Mouse (Mus musculus) spleen, adult 2 months (tissue): ENCODE results near the gene Cd44. TPM values are rescaled to one million over a fixed set of nuclear protein-coding genes. Genes with fewer than 3 reads are reported as not detected.

Experiments used
- DNase-seq, 2 experiments: peaks; one replicate each; pipeline versions ENCODE4 v3.0.0 to v3.0.0-alpha.2; 2012 to 2021; ENCODE audit warnings: low spot score in 2 of 2, low read depth in 1 of 2
- H3K27ac ChIP-seq: fragments of 200-500 bp; 2 replicates; pipeline ENCODE4 v1.5.1; 2012; ENCODE audit warnings: low read length, inconsistent platforms; ENCODE audit not compliant: insufficient read depth
- H3K27me3 ChIP-seq: fragments of 200-500 bp; 2 replicates; pipeline ENCODE4 v1.6.1; 2012; ENCODE audit warnings: mild to moderate bottlenecking, moderate library complexity, low read length, inconsistent platforms; ENCODE audit not compliant: control insufficient read depth, insufficient read depth
- H3K36me3 ChIP-seq: fragments of 200-500 bp; 2 replicates; pipeline ENCODE4 v1.6.1; 2012; ENCODE audit warnings: mild to moderate bottlenecking, low read length, inconsistent platforms; ENCODE audit not compliant: control insufficient read depth, insufficient read depth
- H3K4me1 ChIP-seq: fragments of 200-500 bp; 2 replicates; pipeline ENCODE4 v1.6.1; 2011; ENCODE audit warnings: inconsistent platforms; ENCODE audit not compliant: control insufficient read depth, insufficient read depth, insufficient read length
- H3K4me3 ChIP-seq: fragments of 200-500 bp; 2 replicates; pipeline ENCODE4 v1.5.1; 2011; ENCODE audit warnings: mild to moderate bottlenecking, inconsistent platforms; ENCODE audit not compliant: insufficient read depth, insufficient read length; ENCODE audit errors: extremely low read depth
- CTCF ChIP-seq: fragments of 200-500 bp; IDR thresholded peaks from 2 replicates; pipeline ENCODE4 v1.5.1; 2011; ENCODE audit warnings: mild to moderate bottlenecking, inconsistent platforms; ENCODE audit not compliant: insufficient read depth, insufficient read length, insufficient replicate concordance; ENCODE audit errors: extremely low read depth
- POLR2A ChIP-seq: fragments of 200-500 bp; IDR thresholded peaks from 2 replicates; pipeline ENCODE4 v1.6.1; 2011; ENCODE audit warnings: low read depth, low read length, inconsistent platforms
- WGBS: fragments of 180-500 bp; shearing (Covaris S2); methylation state at CpG from one replicate; pipeline ENCODE4 v1.1.7; 2018; 5-methylcytosine and 5-hydroxymethylcytosine counted together
- polyA plus RNA-seq: library from polyadenylated mRNA; depleted of rRNA; stranded (reverse); fragments of >200 nt; gene quantifications from 2 replicates; pipeline ENCODE4 v1.2.3, GENCODE M21; 2012

Gene Cd44
- polyA plus RNA-seq, 1 experiment = 35.3 TPM

DNA sequence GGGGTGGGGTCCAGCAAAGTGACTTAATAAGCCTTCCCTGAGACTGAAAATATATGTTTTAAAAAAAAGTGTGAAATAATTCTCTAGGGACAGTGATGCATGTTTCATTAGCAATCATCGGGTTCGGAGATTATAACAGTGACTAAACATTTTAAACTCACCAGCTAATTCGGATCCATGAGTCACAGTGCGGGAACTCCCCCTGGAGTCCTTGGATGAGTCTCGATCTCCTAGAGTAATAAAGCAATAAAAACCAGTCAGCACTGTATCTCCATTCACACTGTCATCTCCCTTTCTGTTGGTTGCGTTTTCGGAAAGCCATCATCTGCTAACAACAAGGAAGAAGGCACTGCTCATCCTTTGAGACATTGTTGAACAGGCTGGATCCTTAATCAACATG is 73.1 kb downstream of the Cd44 start:
- H3K4me3 ChIP-seq = no peak overlapping the region
- no peaks in the 10 kb centered on the region for H3K27me3 ChIP-seq
- H3K4me1 ChIP-seq = no peaks in the 10 kb centered on the region
- peaks cover 18% of the 10 kb centered on the region for H3K36me3 ChIP-seq
- H3K27ac ChIP-seq = no peak overlapping the region
- WGBS = 93% methylated on average over 7 of the region's 7 CpGs
- no peak for DNase-seq
- TF ChIP-seq CTCF (no peak), POLR2A (no peak)

GRCm38 (mm10) chr2:102827841-102828240 is 73.6 kb downstream of the Cd44 start:
- no peak for DNase-seq
- no peak overlapping the region for H3K27ac ChIP-seq
- H3K4me1 ChIP-seq = no peaks in the 10 kb centered on the region
- peaks cover 18% of the 10 kb centered on the region for H3K36me3 ChIP-seq
- H3K27me3 ChIP-seq = no peaks in the 10 kb centered on the region
- TF ChIP-seq CTCF (no peak), POLR2A (no peak)
- H3K4me3 ChIP-seq = no peak overlapping the region
- 85% methylated on average over 1 of the region's 1 CpGs for WGBS

DNA sequence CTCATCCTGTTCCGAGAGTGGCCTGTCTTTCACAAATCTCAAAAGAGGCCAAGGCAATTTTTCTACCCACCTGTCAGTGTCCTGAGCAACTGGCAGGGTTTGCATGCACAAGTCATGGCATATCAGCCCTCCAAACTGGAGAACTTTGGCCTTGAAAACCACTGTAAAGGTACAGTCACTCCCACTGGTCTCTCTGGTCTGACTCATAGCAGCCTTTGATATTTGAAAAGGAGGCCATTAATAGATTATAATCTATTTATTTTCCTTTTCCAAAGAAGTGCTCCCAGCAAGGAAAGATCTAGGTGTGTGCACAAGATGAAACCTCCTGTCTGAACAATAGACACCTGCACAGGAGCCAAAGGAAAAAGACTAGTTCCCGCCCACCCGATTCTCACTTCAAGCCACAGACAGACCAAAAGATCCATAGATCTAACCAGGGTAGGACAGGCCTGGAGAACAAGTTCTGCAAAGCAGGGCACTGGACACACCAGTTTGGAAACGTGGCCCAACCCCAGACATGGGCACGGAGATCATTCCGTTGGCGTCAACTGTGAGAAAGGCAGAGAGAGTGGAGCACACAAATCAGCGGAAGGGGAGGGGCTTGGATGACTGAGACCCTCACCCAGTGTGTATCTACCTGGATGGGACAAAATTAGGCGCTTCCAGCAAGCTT is 75.4 kb downstream of the Cd44 start:
- peaks cover 23% of the 10 kb centered on the region for H3K36me3 ChIP-seq
- no peak for DNase-seq
- H3K4me3 ChIP-seq = no peak overlapping the region
- TF ChIP-seq CTCF = no peak
- no peak for TF ChIP-seq POLR2A
- no peak overlapping the region for H3K27ac ChIP-seq
- 96% methylated on average over 9 of the region's 9 CpGs for WGBS
- no peaks in the 10 kb centered on the region for H3K27me3 ChIP-seq
- no peaks in the 10 kb centered on the region for H3K4me1 ChIP-seq

DNA sequence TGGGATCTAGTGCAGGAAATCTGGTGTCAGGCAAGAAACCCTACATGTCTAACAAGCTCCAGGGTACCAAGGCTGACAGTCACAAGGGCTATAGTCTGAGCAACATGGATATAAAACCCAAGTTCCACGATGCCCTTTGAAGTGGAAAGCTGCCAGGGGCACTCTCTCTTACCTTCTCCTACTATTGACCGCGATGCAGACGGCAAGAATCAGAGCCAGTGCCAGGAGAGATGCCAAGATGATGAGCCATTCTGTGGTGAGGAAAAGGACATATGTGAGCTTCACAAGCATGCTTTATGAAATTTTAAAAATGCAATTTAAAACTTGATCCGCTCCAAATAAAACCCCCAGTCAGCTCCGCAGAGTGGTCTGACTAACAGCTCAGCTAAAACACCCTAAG is 79.4 kb downstream of the Cd44 start:
- WGBS = 93% methylated on average over 6 of the region's 6 CpGs
- no peaks in the 10 kb centered on the region for H3K27me3 ChIP-seq
- no peak overlapping the region for H3K27ac ChIP-seq
- H3K36me3 ChIP-seq = peaks cover 25% of the 10 kb centered on the region
- H3K4me1 ChIP-seq = no peaks in the 10 kb centered on the region
- no peak for DNase-seq
- no peak for TF ChIP-seq POLR2A
- no peak for TF ChIP-seq CTCF
- H3K4me3 ChIP-seq = no peak overlapping the region

- no peak for DNase-seq
- WGBS = 94% methylated on average over 8 of the region's 8 CpGs
- Histone ChIP-seq H3K4me3 (no peak overlapping the region), H3K4me1 (peaks cover 4% of the 10 kb centered on the region; the same call in 1 of the 2 replicates), H3K27ac (no peak overlapping the region), H3K27me3 (no peaks in the 10 kb centered on the region), H3K36me3 (peaks cover 20% of the 10 kb centered on the region)
- TF ChIP-seq CTCF (no peak), POLR2A (no peak)
Observed at GRCm38 (mm10) chr2:102820790-102821189, 80.7 kb downstream of the Cd44 start.

GRCm38 (mm10) chr2:102820225-102820711 is 81.2 kb downstream of the Cd44 start:
- Histone ChIP-seq H3K36me3 (peaks cover 20% of the 10 kb centered on the region), H3K4me3 (no peak overlapping the region), H3K27ac (no peak overlapping the region), H3K4me1 (peaks cover 8% of the 10 kb centered on the region; the same call in 1 of the 2 replicates), H3K27me3 (no peaks in the 10 kb centered on the region)
- TF ChIP-seq POLR2A (no peak), CTCF (no peak)
- DNase-seq = no peak
- 89% methylated on average over 5 of the region's 5 CpGs for WGBS

GRCm38 (mm10) chr2:102815289-102815809 is 86.1 kb downstream of the Cd44 start:
- Histone ChIP-seq H3K36me3 (peaks cover 7% of the 10 kb centered on the region), H3K4me3 (no peak overlapping the region), H3K27ac (peak overlapping the region; percentile 55; the same call in 1 of the 2 replicates), H3K4me1 (peaks cover 16% of the 10 kb centered on the region), H3K27me3 (no peaks in the 10 kb centered on the region)
- peak; percentile 33 to 38 for DNase-seq
- no peak for TF ChIP-seq CTCF
- no peak for TF ChIP-seq POLR2A
- WGBS = 40% methylated on average over 6 of the region's 6 CpGs
